Mouse (Mus musculus): ENCODE results near the gene Wscd1. TPM values are rescaled to one million over a fixed set of nuclear protein-coding genes. Genes with fewer than 3 reads are reported as not detected.

The Wscd1 gene
- not detected for polyA plus RNA-seq (2017; shearing (Covaris generic))

GRCm38 (mm10) chr11:71749671-71750070 lies at the start of gene Wscd1:
Gene Wscd1 (plus strand): TSS chr11:71749920.
- no peak for ATAC-seq

GRCm38 (mm10) chr11:71728066-71728465 lies 21.7 kb upstream of the Wscd1 start:
- peak; percentile 45 for ATAC-seq

- no peak for ATAC-seq
Observed at GRCm38 (mm10) chr11:71729287-71729686, 20.4 kb upstream of the Wscd1 start.

GRCm38 (mm10) chr11:71733771-71734170 lies 15.9 kb upstream of the Wscd1 start:
- no peak for ATAC-seq

- ATAC-seq: no peak
Observed at GRCm38 (mm10) chr11:71737106-71737505, 12.6 kb upstream of the Wscd1 start.

- no peak for ATAC-seq
Observed at GRCm38 (mm10) chr11:71738501-71739045, 11.1 kb upstream of the Wscd1 start.

- ATAC-seq: no peak
Observed at GRCm38 (mm10) chr11:71745875-71746274, 3.8 kb upstream of the Wscd1 start.

GRCm38 (mm10) chr11:71747719-71748118 lies 2.0 kb upstream of the Wscd1 start:
- no peak for ATAC-seq

- ATAC-seq: no peak
Observed at GRCm38 (mm10) chr11:71750534-71751173, 934 bp downstream of the Wscd1 start.

GRCm38 (mm10) chr11:71751174-71751611 lies 1.5 kb downstream of the Wscd1 start:
- no peak for ATAC-seq

- no peak for ATAC-seq
Observed at GRCm38 (mm10) chr11:71751689-71752088, 2.0 kb downstream of the Wscd1 start.

GRCm38 (mm10) chr11:71752626-71753025 lies 2.9 kb downstream of the Wscd1 start:
- no peak for ATAC-seq

GRCm38 (mm10) chr11:71755115-71755514 lies 5.4 kb downstream of the Wscd1 start:
- no peak for ATAC-seq

- ATAC-seq: no peak
Observed at GRCm38 (mm10) chr11:71756325-71756724, 6.6 kb downstream of the Wscd1 start.

- no peak for ATAC-seq
Observed at GRCm38 (mm10) chr11:71758211-71759110, 8.7 kb downstream of the Wscd1 start.

- no peak for ATAC-seq
Observed at GRCm38 (mm10) chr11:71760991-71761390, 11.3 kb downstream of the Wscd1 start.

GRCm38 (mm10) chr11:71763154-71763553 lies 13.4 kb downstream of the Wscd1 start:
- no peak for ATAC-seq

- ATAC-seq: no peak
Observed at GRCm38 (mm10) chr11:71763651-71764275, 14.0 kb downstream of the Wscd1 start.

GRCm38 (mm10) chr11:71764743-71765142 lies 15.0 kb downstream of the Wscd1 start:
- no peak for ATAC-seq

GRCm38 (mm10) chr11:71765335-71765734 lies 15.6 kb downstream of the Wscd1 start:
- ATAC-seq: no peak

- ATAC-seq: no peak
Observed at GRCm38 (mm10) chr11:71766380-71766779, 16.7 kb downstream of the Wscd1 start.

- ATAC-seq: no peak
Observed at GRCm38 (mm10) chr11:71767726-71768125, 18.0 kb downstream of the Wscd1 start.

GRCm38 (mm10) chr11:71769744-71770143 lies 20.0 kb downstream of the Wscd1 start:
- no peak for ATAC-seq

Data from CD4-positive, CD25-positive, alpha-beta regulatory T cell, adult 4 months (primary cell).